Mouse (Mus musculus): ENCODE data around the gene Dlg2. TPM values are rescaled to one million over a fixed set of nuclear protein-coding genes. Genes with fewer than 3 reads are reported as not detected.

The Dlg2 gene
- total RNA-seq, 1 experiment from 2014 or later, result 71.9 TPM

GRCm38 (mm10) chr7:92479143-92479542 lies 2002.7 kb downstream of the Dlg2 start:
- no peak for DNase-seq

GRCm38 (mm10) chr7:92479748-92480147 lies 2003.3 kb downstream of the Dlg2 start:
- no peak for DNase-seq

DNA sequence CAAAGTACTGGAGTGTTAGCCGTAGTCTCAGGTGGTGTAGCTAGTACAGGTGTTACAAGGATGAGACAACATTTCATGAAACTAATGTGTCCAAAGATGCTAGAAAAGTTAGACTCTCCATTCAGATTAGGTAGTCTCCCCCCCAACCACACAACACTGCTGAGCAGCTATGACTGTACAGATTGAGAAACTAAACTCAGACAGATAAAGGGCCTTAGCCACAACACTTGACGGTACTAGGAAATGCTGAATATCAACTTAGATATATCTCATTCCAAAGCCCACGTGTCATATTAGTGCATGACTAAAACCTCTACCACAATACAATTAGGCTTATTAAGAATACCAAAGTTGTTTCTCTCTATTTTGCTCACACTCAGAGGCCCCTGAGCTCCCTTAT lies 2006.9 kb downstream of the Dlg2 start:
- no peak for DNase-seq

- no peak for DNase-seq
These were observed 2009.6 kb downstream of the Dlg2 start for GRCm38 (mm10) chr7:92485881-92486710.

DNA sequence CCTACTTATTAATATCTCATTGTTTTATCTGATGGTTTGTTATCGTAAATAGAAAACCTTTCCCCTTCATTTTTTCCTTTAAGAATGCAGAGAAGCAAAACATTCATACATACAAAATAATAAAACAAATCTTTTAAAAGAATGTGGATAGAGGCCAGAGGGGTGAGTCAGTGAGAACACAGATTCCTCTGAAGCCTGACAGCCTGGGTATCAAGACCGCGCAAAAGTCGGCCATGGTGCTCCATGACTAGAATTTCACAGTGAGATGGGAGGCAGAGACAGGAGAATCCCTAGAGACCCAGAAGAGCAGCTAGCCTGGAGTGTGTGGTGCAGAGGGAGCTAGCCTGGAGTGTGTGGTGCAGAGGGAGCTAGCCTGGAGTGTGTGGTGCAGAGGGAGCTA lies 2010.4 kb downstream of the Dlg2 start:
- DNase-seq, result no peak

DNA sequence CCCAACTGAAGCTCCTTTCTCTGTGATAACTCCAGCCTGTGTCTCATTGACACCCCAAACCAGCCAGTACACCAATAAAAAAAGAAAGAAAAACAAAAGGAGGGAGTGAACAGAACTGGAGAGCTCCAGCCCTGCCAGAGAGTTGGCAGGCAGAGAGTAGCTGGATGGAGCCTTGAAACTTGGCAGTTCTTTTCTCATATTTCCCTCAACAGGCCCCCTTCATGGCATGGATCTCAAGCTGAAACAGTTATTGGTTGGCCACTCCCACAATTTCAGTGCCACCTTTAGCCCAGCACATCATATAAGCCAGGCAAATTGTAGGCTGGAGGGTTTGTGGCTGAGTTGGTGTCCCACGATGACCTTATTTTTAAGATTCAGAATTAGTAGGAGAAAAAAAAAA lies 2015.8 kb downstream of the Dlg2 start:
- DNase-seq, result no peak

DNA sequence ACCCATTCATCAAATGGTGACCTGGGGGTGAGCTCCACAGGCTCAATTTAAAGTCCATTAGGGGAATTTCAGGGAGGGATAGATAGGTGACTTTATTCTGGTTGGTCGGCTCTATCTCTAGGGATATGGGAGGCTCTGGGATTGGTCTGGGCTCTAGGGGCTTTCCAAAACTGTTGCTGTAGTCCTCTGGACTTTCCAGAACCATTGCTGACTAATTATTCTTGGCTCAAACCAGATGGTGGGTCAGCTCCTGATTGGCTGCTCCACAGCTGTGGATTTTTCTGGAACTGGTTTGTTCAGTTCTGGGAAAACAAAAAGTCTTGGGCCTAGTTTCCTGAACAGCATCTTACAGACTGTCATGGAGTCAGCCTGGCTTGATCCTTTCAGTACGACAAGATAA lies 2017.0 kb downstream of the Dlg2 start:
- DNase-seq, result no peak

Other genes starting within 250 kb of the Dlg2 start
- not detected in 2 replicates for gene Ccdc83, start 210.9 kb upstream of the Dlg2 start, total RNA-seq (2021)
- gene Sytl2, start 174.4 kb upstream of the Dlg2 start, total RNA-seq (2021), result 5.5 and 5.6 TPM in 2 replicates
- 0.37 and 0.68 TPM in 2 replicates for gene Ccdc89, start 50.1 kb upstream of the Dlg2 start, total RNA-seq (2021)
- 64.3 and 77.7 TPM in 2 replicates for gene Crebzf, start 33.9 kb upstream of the Dlg2 start, total RNA-seq (2021)
- gene Tmem126a, start 19.4 kb upstream of the Dlg2 start, total RNA-seq (2021), result 66.4 and 68.2 TPM in 2 replicates
- 20.6 and 21.4 TPM in 2 replicates for gene Tmem126b, start 671 bp upstream of the Dlg2 start, total RNA-seq (2021)

Measured in adrenal gland, postnatal 14 days (tissue).